Mouse (Mus musculus) layer of hippocampus, postnatal 14 days (tissue): ENCODE data around the gene Vasp. TPM values are rescaled to one million over a fixed set of nuclear protein-coding genes. Genes with fewer than 3 reads are reported as not detected.

Source experiments
- DNase-seq, 2 experiments: peaks; one replicate each; pipeline ENCODE4 v3.0.0; 2021 to 2022; ENCODE audit warnings: low spot score in 2 of 2, mixed read lengths in 1 of 2
- total RNA-seq, 2 experiments: library from RNA; stranded (reverse); gene quantifications; 2 replicates each; pipeline ENCODE4 v1.2.3; 2021

Gene Vasp
- total RNA-seq, 2 experiments from 2014 or later, result 23.2 to 24.2 TPM

DNA sequence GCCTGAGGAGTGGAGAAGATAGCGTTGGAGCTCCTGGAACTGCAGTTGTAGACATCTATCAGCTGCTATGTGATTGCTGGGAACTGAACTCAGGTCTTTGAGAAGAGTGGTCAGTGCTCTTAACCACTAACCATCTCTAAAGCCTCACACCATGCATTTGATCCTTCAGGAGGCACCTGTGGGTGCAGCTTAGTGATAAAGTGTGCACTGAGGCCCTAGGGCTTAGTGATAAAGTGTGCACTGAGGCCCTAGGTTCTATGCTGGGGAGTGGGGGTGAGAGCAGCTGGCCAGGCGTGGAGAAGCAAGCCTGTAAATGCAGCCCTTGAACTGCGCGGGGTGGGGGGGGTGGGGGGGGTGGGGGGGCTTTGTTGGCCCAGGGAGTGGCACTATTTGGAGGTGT lies 31.6 kb downstream of the Vasp start:
- no peak for DNase-seq

DNA sequence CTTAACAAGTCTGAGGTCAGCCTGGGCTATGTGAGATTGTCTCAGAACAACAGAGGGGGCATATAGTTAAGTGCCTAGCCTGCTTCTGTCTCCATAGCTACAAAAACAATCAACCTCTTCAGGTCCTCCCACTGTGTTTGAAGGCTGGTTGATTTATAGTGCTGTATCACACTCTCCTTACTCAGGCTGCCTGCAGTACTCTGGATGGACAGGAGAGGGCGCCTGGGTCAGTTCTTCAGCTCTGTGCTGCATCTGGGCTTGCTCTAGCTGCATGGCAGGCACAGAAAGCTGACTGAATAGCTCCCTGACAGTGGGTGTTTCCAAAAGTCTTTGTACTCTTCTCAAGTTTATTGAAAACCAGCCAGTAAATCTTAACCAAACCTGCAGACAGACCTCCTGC lies 32.2 kb downstream of the Vasp start:
- DNase-seq, result peak; percentile 91 to 94

DNA sequence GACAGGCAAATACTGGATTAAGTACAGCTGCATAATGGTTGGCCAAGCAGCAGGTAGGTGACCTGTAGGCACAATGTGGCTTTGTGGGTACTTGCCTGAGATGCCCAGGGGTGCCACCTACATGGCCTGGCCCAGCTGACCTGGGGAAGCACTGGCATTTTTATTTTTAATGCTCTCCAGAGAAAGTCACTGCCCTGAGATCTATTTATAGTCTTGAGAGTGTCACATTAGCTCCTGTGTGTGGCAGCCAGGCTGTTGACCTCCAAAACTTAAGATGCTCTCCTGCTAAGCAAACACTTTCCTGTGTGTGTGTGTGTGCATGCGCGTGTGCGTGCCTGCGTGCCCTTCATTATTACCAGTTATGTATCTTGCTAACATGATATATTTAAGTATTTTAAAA lies 33.3 kb downstream of the Vasp start:
- no peak for DNase-seq

DNA sequence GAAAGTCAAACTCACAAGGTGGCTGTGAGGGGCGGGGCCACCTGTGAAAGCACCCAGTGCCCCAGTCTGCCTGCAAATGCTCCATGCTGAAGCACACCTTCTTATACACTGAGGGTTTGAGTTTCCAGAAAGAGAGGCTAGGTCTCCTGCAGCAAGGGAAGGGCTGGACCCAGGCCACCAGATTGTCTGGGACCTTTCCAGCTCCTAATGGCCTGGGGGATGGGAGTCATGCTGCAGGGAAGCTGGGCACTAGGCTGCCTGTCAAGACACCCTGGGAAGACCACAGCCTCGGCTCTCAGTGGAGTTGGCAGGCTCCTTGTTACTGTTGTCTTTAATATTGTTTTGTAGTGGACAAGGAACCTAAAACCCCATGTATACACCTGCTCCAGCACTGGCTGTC lies 35.2 kb downstream of the Vasp start:
- no peak for DNase-seq

DNA sequence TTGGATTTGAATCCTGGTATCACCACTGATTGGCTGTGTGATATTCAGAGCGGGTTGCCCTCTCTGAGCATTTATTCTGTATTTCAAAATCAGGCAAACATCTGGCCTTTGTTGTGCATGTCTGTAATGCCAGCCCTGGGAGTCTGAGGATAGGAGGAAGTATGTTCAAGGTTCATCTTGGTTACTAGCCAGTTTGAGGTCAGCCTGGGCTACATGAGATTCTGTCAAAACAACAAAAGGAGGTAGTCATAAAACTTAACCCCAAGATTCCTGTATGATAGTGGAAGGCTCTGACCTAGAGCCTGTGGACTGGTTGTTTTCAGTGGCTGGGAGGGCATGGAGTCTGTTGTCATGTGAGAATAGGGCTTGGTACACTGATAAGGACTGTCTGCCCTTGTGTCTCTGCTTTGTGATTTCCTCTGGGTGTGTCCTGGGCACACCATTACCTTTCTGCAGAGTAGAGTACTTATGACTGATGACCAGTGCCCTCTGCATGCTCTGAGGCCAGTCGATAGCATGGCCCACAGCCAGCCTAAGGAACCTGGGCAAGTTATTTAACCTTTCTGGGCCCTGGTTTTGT lies 36.4 kb downstream of the Vasp start:
- no peak for DNase-seq

DNA sequence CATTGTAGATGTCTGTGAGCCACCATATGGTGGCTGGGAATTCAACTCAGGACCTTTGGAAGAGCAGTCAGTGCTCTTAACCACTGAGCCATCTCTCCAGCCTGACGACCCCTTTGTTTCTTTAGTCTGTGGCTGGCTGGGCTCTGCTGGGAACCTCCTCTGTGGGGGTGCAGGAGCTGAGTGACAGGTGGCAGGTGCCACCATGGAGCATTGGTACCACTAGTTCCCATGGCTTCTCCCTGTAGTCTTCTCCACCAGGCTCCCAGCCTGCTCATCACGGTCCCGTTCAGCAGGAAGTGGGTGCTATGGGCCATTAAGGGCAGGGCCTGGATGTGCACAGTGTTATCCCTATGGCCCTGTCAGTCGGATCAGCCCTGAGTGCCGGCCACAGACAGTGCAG lies 37.0 kb downstream of the Vasp start:
- DNase-seq, result no peak

DNA sequence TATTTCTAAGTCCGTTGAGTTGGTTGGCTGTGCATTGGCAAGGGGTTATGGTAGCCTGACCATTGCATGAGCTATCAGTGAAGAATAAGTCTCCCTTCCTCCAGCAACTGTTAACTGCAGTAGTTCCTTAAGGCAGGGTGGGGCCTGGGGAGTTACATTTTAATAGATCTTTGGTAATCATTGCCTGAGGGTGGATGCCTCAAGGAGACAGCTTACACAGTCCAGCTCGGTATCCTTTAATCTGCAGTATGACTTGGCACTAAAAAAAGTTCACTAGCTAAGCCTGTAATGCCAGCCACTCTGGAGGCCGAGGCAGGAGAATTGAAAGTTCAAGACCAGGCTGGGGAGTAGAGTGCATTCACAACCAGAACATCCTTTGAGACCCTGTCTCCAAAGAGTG lies 39.8 kb downstream of the Vasp start:
- no peak for DNase-seq

DNA sequence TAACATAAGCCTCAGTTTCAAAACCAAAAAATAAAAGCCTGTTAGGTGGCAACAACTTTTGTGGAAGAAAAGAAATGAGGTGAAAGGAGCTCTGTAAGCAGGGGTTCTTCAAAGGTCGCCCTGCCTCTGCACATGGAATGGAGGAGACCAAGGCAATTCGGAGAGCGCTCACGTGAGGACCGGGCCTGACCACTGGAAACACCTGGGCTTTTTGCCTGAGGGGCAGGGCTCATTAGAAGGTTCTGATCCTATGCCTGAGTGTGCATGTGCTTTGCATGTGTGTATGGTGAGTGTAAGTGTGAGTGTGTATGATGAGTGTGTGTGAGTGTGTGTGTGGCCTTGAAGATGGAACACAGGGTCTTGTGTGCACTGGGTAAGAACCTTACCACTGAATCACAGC lies 40.7 kb downstream of the Vasp start:
- DNase-seq, result no peak

DNA sequence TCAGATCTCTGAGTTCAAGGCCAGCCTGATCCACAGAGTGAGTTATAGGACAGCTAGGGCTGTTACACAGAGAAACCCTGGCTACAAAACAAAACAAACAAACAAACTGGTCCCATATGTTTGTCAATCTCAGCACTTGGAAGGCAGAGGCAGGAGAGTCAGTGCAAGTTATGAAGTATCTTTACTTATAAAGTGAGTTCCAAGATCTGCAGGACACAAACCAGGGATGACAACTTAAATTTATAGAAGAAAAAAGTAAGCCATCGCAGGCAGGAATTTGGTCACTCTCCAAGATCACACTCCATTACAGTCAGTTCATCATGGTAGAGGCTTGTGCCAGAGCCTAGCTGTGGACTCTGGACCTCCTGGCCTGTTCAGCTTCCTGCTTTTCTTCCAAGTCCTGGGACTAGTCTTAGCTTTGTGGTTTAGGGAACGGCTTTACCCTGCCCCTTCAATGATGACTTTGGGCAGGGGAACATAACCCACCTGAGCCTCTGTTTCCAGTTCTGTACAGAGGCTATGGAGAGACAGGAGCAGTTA lies 41.5 kb downstream of the Vasp start:
- DNase-seq, result no peak

DNA sequence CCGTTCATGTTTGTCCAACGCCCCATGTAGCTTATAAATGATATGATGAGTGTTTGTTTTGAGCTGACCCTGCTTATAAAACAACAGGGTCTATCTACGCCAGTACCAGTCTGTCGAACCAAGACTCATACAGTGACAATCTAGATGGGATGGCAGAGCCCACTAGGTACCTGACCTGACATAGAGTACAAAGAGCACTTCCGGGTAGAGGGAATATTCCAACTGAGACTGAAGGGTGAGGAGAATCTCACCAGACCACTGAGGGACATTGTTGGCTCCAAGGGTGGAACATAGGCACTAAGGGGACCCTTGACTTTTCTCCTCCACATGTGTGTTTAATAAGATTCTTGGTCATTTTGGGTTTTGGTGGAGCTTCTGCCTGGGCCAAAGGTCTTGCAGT lies 42.2 kb downstream of the Vasp start:
- DNase-seq, result no peak

DNA sequence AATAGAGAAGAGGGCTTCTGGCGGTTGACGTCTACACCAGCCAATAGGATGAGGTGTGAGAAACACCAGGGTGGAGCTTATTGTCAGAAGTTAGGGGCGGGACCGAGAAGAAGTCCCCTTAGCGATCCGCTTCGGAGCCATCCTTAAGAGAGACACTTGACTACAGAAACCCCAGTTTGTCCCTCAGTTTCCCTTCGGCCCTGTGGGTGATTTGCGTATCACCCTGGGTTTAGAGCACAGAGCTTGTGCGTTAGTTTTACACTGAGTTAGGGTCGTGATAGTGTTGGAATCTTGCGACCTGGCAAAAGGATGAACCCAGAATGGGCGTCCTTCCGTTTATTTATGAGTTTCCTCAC lies 42.8 kb downstream of the Vasp start:
- DNase-seq, result no peak

DNA sequence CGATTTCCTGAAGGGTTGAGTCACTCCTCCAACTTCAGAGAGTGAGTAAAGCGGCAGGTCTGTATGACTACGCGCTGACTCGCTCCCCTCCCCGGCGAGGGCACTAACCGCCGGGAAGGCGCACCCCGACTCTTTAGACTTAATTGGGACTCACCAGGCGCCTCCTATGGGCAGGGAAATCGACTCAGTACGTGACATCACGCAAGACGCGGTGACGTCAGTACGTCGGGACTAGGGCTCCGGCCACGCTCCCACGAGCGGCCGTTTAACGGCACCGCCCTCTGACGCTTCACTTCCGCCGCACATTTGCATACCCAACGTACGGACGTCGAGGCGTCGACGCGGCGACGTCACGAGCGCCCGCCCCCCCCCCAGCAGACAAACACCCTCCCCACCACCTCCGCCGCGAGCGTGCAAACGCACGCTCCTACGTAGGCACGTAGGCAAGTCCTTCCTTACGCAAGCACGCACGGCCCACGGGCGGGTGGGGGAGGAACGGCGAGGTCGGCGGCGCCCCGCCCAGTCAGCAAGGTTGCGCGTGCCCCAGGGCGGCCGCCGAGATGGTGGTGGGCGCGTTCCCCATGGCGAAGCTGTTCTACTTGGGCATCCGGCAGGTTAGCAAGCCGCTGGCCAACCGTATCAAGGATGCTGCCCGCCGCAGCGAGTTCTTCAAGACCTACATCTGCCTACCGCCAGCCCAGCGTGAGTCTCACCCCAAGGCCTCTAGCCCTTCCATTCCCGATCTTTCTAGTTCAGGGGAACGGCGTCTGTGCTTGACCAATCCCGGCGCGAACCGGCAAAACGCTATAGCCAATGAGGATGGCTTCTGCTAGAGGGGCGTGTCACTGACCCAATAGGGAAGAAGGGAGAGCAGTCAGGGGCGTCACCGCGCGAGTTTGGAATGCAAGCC lies 43.5 kb downstream of the Vasp start, which contains the start of gene Opa3:
Opa3 (plus strand) TSS at position 452 of the 910 bp plus-strand sequence.
- DNase-seq, result peak; percentile 99 to 100

DNA sequence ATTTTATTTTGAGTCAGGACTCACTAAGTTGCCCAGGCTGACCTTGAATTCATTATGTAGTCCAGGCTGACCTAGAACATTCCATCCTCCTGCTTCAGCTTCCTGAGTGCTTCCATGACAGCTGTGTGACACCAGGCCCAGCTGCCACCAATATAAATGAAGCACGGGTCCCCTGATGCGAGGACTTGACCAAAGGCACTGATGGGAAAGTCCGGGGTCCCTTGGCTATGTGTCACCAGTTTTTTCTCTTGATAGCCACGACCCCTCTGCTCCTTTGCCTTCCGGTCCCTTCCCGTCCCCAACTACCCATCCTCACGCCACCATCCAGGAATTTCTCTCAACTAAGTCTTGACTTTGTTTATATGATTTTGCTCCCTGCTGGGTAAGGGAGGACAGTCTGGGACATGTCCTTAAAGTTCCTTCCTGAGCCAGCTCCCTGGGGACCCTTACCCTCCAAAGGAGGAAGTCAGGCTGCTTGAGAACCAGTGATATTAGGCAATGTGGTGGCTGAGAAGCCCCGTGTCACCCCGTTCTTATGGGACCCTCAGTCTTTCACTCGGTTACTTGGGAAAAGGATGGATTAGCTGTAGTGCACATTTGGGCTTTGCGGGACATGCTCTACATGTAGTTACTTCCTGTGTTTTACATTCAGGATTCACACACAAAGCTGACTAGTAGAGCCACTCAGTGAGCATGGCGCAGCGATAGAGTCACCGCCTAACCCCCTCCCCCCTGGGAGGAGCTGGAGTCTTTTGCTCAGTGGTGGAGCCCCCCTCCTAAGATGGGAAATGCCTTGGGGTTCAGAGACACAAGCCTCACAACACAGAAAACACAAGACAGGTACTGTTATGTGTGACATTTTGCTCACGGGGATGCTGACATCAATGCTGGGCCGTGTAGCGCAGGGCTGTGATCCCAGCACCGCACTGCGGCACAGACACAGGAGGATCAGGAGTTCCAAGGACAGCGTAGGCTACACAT lies 44.5 kb downstream of the Vasp start:
- DNase-seq, result peak; percentile 16 to 40

DNA sequence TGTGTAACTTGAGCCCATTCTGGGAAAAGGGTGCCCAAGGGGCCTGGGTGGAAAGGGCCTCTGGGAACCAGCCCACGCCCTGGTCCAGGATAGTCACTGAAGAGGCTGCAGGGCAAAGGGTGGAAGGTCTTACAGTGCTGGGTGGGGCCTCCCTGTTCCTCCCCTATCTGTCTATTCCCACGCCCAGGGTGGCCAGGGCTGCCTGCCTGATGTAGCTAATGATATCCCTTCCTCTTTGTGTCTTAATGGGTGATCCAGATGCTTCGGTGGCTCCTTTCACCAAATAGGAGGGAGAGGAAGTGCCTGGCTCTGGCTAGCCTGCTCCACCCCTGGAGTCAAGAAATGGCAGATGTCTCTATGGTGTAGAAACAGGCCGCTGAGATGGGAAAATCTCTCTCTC lies 46.7 kb downstream of the Vasp start:
- no peak for DNase-seq

DNA sequence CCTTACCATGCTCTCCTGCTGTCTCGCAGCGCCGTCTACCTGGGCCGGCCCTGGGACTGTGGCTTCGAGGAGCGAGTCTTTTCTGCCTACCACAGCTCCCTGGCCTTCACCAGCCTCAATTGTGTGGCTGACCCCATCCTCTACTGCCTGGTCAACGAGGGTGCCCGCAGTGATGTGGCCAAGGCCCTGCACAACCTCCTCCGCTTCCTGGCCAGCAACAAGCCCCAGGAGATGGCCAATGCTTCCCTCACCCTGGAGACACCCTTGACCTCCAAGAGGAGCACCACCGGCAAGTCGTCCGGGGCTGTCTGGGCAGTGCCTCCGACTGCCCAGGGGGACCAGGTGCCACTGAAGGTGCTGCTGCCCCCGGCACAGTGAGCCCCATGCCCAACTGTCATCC lies 48.7 kb downstream of the Vasp start:
- no peak for DNase-seq

DNA sequence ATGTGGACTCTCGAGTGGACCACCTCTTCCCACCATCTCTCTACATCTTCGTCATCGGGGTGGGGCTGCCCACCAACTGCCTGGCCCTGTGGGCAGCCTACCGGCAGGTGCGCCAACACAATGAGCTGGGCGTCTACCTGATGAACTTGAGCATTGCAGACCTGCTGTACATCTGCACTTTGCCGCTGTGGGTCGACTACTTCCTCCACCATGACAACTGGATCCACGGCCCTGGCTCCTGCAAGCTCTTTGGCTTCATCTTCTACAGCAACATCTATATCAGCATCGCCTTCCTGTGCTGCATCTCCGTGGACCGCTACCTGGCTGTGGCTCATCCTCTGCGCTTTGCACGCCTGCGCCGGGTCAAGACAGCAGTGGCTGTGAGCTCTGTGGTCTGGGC lies 49.4 kb downstream of the Vasp start:
- DNase-seq, result no peak

DNA sequence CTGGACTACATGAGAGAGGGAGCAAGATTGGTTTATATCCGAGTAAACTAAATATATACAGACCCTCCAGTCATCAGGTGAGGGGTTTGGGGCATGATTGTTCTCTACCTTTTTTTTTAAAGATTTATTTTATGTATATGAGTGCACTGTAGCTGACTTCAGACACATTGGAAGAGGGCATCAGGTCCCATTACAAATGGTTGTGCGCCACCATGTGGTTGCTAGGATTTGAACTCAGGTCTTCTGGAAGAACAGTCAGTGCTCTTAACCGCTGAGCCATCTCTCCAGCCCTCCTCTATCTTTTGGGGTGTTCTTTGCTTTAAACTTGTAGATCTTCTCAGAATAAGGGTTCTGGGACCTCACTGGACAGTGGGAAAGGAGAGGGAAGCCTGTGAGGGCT lies 51.6 kb downstream of the Vasp start:
- DNase-seq, result no peak

DNA sequence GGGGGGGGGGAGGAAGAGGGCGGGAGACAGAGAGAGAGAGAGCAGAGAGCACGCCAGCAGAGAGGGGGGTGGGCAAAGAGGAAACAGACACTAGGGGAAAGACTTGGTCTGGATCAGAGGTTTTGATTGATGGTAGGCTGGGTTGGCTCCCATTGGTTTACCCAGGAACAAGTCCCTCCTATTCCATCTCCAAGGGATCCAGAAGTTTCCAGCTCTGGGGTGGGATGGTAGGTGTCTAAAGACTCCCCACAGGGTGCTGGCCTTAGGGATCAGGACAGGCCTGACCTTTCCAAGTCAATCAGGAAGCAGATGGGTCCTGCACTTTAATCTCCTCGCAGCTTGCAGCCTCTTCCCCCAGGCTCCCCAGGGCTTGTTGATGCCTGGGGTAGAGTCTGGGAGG lies 53.7 kb downstream of the Vasp start:
- no peak for DNase-seq

DNA sequence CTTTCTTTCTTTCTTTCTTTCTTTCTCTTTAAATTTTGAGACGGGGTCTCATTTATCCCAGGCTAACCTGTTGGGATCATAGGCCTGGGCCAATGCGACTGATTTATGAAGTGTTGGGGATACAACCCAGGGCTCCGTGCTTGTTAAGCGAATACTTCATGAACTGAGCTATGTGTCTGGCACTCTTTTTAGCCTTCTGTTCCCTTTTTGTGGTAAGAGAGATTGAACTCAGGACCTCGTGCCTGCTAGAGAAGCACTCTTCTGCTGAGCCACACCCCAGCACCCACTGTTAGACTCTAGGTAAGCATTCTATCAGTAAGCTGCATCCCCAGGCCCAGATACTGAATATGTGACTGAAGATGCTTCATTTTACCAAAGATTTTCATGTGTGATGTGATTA lies 54.1 kb downstream of the Vasp start:
- no peak for DNase-seq

DNA sequence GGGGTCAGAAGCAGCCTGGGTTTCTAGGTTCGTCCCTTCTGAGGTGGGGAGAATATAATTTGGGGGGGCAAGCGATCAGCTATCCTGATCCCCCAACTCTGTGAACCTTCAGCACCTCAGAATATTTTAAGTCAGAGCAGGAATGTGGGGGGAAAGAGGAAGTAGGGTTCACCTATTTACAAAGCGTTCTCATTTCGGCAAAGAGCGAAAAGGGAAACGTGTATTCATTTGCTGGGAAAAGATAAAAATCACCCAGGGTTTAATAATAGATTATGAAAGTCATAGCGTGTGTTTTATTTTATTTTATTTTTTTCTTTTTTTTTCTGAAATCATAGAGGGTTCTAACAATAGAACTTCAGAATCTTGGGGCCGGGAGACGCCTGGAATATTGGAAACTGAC lies 56.7 kb downstream of the Vasp start:
- no peak for DNase-seq

DNA sequence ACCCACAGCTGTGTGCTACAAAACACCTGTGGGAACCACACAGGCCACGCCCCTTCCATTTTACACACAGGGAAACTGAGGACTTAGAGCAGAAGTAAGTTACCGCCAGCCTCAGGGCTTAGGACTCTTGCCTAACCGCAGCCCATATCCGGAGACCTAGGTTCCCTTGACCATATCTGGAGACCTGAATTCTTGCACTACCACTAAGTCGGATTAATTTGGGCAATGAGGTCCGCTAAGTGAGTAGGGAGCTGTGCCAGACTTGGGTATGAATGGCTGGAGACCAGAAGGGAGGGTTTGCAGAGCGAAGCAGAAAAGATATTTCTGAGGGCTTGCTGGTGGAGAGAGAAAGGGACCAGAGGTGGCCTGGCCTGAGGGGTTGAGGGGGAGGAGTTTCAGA lies 57.2 kb downstream of the Vasp start:
- DNase-seq, result no peak

DNA sequence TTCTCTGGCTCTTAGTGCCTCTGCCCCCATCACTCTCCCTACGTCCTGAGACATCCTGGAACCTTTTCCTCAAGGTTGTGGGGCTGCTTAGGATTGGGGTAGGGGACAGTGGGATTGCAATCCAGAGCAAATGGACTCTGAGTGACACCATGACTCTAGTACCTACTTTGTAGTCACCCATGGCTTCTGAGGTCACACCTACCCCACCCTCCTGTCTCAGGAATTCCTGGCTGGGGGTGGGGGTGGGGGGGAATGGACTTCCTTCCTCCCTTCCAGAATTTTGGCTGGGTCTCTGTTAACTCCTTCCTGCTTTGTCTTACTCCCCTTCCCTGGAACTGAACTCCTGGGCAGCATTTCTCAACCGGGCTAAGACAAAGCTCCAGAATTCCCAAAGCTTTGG lies 58.2 kb downstream of the Vasp start:
- DNase-seq, result no peak
